Mouse (Mus musculus) thymus, postnatal 10 days (tissue): Measurements from ENCODE around the gene Crybb3.

Experiments used
- DNase-seq, 2 experiments: peaks; one replicate each; pipeline ENCODE4 v3.0.0; 2021; ENCODE audit warnings: low spot score in 2 of 2

Gene Crybb3

GRCm38 (mm10) chr5:113105035-113105434, 23.7 kb upstream of the Crybb3 start:
- DNase-seq, result no peak

GRCm38 (mm10) chr5:113102455-113102854, 21.1 kb upstream of the Crybb3 start:
- no peak for DNase-seq

GRCm38 (mm10) chr5:113101457-113101856, 20.1 kb upstream of the Crybb3 start:
- no peak for DNase-seq

- no peak for DNase-seq
These were observed 19.0 kb upstream of the Crybb3 start for GRCm38 (mm10) chr5:113100422-113100821.

GRCm38 (mm10) chr5:113099546-113099945, 18.2 kb upstream of the Crybb3 start:
- DNase-seq, result peak; percentile 65 to 92

GRCm38 (mm10) chr5:113097551-113097950, 16.2 kb upstream of the Crybb3 start:
- no peak for DNase-seq

GRCm38 (mm10) chr5:113095456-113095855, 14.1 kb upstream of the Crybb3 start:
- DNase-seq, result no peak

GRCm38 (mm10) chr5:113092406-113092805, 11.0 kb upstream of the Crybb3 start:
- no peak for DNase-seq

GRCm38 (mm10) chr5:113091162-113091561, 9.8 kb upstream of the Crybb3 start:
- peak in 1 of 2 experiments; percentile 49 for DNase-seq

- no peak for DNase-seq
These were observed 9.4 kb upstream of the Crybb3 start for GRCm38 (mm10) chr5:113090750-113091149.

- DNase-seq, result no peak
These were observed 8.8 kb upstream of the Crybb3 start for GRCm38 (mm10) chr5:113090077-113090690.

- no peak for DNase-seq
These were observed 6.1 kb upstream of the Crybb3 start for GRCm38 (mm10) chr5:113087465-113087864.

- DNase-seq, result no peak
These were observed 5.6 kb upstream of the Crybb3 start for GRCm38 (mm10) chr5:113086990-113087389.

GRCm38 (mm10) chr5:113086439-113086838, 5.1 kb upstream of the Crybb3 start:
- no peak for DNase-seq

- DNase-seq, result no peak
These were observed 4.5 kb upstream of the Crybb3 start for GRCm38 (mm10) chr5:113085931-113086330.

GRCm38 (mm10) chr5:113084309-113084708, 2.9 kb upstream of the Crybb3 start:
- DNase-seq, result no peak

- no peak for DNase-seq
These were observed 1.2 kb upstream of the Crybb3 start for GRCm38 (mm10) chr5:113082356-113083168.

- DNase-seq, result no peak
These were observed 364 bp downstream of the Crybb3 start for GRCm38 (mm10) chr5:113081020-113081419.

GRCm38 (mm10) chr5:113079783-113080182, 1.6 kb downstream of the Crybb3 start:
- DNase-seq, result peak in 1 of 2 experiments; percentile 36

GRCm38 (mm10) chr5:113078686-113079085, 2.7 kb downstream of the Crybb3 start:
- no peak for DNase-seq

GRCm38 (mm10) chr5:113070017-113070416, 11.4 kb downstream of the Crybb3 start, which contains the start of gene Crybb2:
Gene Crybb2 (minus strand): TSS chr5:113070117.
- no peak for DNase-seq

GRCm38 (mm10) chr5:113054308-113054707, 27.1 kb downstream of the Crybb3 start:
- peak; percentile 49 to 76 for DNase-seq

- no peak for DNase-seq
These were observed 30.7 kb downstream of the Crybb3 start for GRCm38 (mm10) chr5:113050581-113051185.
